In the genomic region with DNA sequence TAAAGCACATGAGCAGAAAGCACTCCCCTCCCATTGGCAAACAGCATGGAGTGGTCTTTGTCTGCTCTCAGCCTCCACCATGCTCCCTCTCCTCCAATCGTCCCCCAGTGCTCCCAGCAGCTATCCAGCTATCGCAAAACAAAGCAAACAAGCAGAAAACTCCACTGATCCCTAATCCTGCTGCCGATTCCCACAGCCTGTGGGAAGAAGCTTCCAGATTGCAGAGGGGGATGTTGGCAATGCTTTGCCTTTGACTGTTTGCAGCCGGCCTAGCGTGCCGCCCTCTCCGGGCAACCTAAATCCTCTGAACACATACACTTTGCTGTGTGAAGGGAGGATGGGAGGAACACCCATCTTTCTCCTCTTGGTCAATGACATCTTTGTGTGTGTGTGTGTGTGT, we compare ENCODE assay signal across 25 mouse cellular contexts.
DNase-seq lines count a peak whose midpoint lies in the region; ATAC-seq and TF ChIP-seq lines count a peak whose summit lies in the region.
"Had no signal": no experiment of that assay in that cellular context is flagged by ENCODE, and none has a peak within 500 bp of the region (broad histone marks: within the 10 kb centered on the region; RNA-seq: fewer than 3 reads in every experiment).

No protein-coding gene starts in this region.

- no peak overlapping the region for H3K4me2 ChIP-seq in midbrain, embryonic 16.5 days (ENCODE audit: low read length)
- H3K4me2 ChIP-seq: heart, embryonic 15.5 days; neural tube, embryonic 15.5 days had no signal

- no peak overlapping the region for H3K27ac ChIP-seq in left cerebral cortex, adult 2 months
- no peak overlapping the region for H3K27ac ChIP-seq in midbrain, embryonic 16.5 days (ENCODE audit: low read length)
- H3K27ac ChIP-seq: embryonic facial prominence, embryonic 10.5 days; heart, embryonic 15.5 days; limb, embryonic 10.5 days; neural tube, embryonic 15.5 days had no signal

- WGBS in midbrain, embryonic 16.5 days: 53% methylated on average over 7 of the region's 7 CpGs

- peak; percentile 22; the same call in 1 of the 2 replicates for ATAC-seq in frontal cortex, adult (ENCODE audit: low TSS enrichment)
- ATAC-seq in midbrain, embryonic 16.5 days: peak; percentile 45; the same call in 1 of the 2 replicates
- ATAC-seq: intestine, postnatal 0 days; lung, postnatal 0 days; Patski had no signal

- H3K4me1 ChIP-seq in midbrain, embryonic 16.5 days (ENCODE audit: control insufficient read depth, insufficient read depth, low read length): no peaks in the 10 kb centered on the region; the same call in 1 of the 2 replicates
- H3K4me1 ChIP-seq: heart, embryonic 15.5 days; limb, embryonic 10.5 days; neural tube, embryonic 15.5 days had no signal

- TF ChIP-seq CTCF in left cerebral cortex, adult 2 months (IDR thresholded peaks at IDR 0.05): no peak

- H3K9me3 ChIP-seq in midbrain, embryonic 16.5 days (replicated peaks; ENCODE audit: control insufficient read depth, low read length, poor library complexity, severe bottlenecking): no peaks in the 10 kb centered on the region
- H3K9me3 ChIP-seq: embryonic facial prominence, embryonic 10.5 days; G1E; heart, embryonic 15.5 days; limb, embryonic 10.5 days; neural tube, embryonic 15.5 days had no signal

- no peak overlapping the region for H3K4me3 ChIP-seq in left cerebral cortex, adult 2 months
- no peak overlapping the region for H3K4me3 ChIP-seq in midbrain, embryonic 16.5 days (ENCODE audit: low read depth, low read length)
- H3K4me3 ChIP-seq: embryonic facial prominence, embryonic 10.5 days; heart, embryonic 15.5 days; limb, embryonic 10.5 days; neural tube, embryonic 15.5 days had no signal

- no peak overlapping the region for H3K9ac ChIP-seq in midbrain, embryonic 16.5 days (ENCODE audit: low read depth, low read length)
- H3K9ac ChIP-seq: heart, embryonic 15.5 days; neural tube, embryonic 15.5 days had no signal

- intact Hi-C loops in left cerebral cortex, postnatal 4 days (cut with DNase I): no loop called here
- intact Hi-C loops in left cerebral cortex, adult 2 months (cut with DNase I): no loop called here

- DNase-seq in frontal cortex, adult 2 months (ENCODE audit: extremely low spot score in 1 of 2, low spot score in 1 of 2): no peak
- DNase-seq in left cerebral cortex, postnatal 4 days: peak; percentile 32
- no peak for DNase-seq in left cerebral cortex, adult 2 months (ENCODE audit: extremely low spot score in 1 of 2, low spot score in 2 of 2)
- DNase-seq in layer of hippocampus, postnatal 14 days (ENCODE audit: low spot score in 2 of 2): peak; percentile 48 to 54
- no peak for DNase-seq in ovary, postnatal 36 days (ENCODE audit: low spot score)
- DNase-seq in thymus, postnatal 4 days: no peak
- DNase-seq: adrenal gland, postnatal 36 days; B cell, adult 2 months; cerebellum, adult 11-12 months; gastrocnemius, postnatal 36 days; heart, postnatal 4 days; kidney, postnatal 25 days; liver; thymus, adult 18-20 months had no signal

- no peaks in the 10 kb centered on the region for H3K27me3 ChIP-seq in midbrain, embryonic 16.5 days (ENCODE audit: control insufficient read depth, insufficient read depth, low read depth, low read length)
- H3K27me3 ChIP-seq: CH12.LX; heart, embryonic 15.5 days; neural tube, embryonic 15.5 days; Patski had no signal

- H3K36me3 ChIP-seq in midbrain, embryonic 16.5 days (ENCODE audit: control insufficient read depth, insufficient read depth, low read length): no peaks in the 10 kb centered on the region
- H3K36me3 ChIP-seq: embryonic facial prominence, embryonic 10.5 days; G1E; heart, embryonic 15.5 days; limb, embryonic 10.5 days; neural tube, embryonic 15.5 days had no signal

Comparison
In these comparisons a context has a peak if more than half of its experiments do, and no peak if none do; other contexts are left out.
1. DNase-seq: peak in left cerebral cortex, postnatal 4 days (single experiment) and layer of hippocampus, postnatal 14 days (2 of 2); none in frontal cortex, adult 2 months (0 of 2), left cerebral cortex, adult 2 months (0 of 2), ovary, postnatal 36 days (single experiment) and thymus, postnatal 4 days (single experiment).